Mouse (Mus musculus) stomach, postnatal 0 days (tissue): ENCODE measurements at regions not wholly inside any gene's neighbourhood (a gene's known extent, or its start where the extent isn't known, plus 50 kb on each side); places are given as distances from the start of the nearest gene placed in this dataset.

Experiments
- CTCF ChIP-seq: IDR thresholded peaks from 2 replicates; pipeline ENCODE4 v1.5.1; 2016; ENCODE audit warnings: antibody characterized with exemption, low read depth, mild to moderate bottlenecking, moderate library complexity
- EP300 ChIP-seq: optimal IDR thresholded peaks from 2 replicates; pipeline ENCODE3; 2016; ENCODE audit warnings: antibody characterized with exemption

DNA sequence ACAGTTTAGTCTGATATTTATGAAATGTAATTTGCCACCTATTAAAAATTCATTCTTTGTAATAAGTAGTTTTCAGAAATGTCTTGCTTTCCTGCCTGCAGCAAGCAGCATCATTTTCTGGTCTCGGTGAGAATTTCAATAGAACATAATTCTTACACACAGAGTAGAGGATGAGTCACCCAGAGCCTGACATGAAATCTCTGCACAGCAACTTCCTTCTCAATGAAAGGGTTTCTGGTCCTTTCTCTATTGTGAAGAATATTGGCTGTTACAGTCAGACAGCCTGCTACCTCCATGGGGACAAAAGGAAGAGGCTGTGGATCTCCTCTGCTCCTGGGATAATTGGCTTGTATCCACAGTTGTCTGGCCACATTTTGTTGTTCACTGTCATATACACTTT is 54.0 kb upstream of the Parp8 start:
- TF ChIP-seq CTCF = no peak
- TF ChIP-seq EP300 = no peak
